Mouse (Mus musculus): Measurements from ENCODE around the gene Apopt1. TPM values are rescaled to one million over a fixed set of nuclear protein-coding genes. Genes with fewer than 3 reads are reported as not detected.

Apopt1 gene
- polyA plus RNA-seq, 1 experiment from 2014 or later = 41.8 TPM

GRCm38 (mm10) chr12:111692899-111693298 lies 20.2 kb upstream of the Apopt1 start:
- ATAC-seq (ENCODE audit: low FRiP score, low TSS enrichment) (no peak), DNase-seq (ENCODE audit: low spot score) (no peak)
- 95% methylated on average over 5 of the region's 5 CpGs for WGBS
- Histone ChIP-seq H3K9ac (ENCODE audit: low read length) (no peak overlapping the region), H3K9me3 (ENCODE audit: control insufficient read depth, low read length) (no peaks in the 10 kb centered on the region), H3K27ac (replicated peaks) (no peak overlapping the region), H3K4me3 (ENCODE audit: low read depth, low read length) (no peak overlapping the region), H3K4me2 (replicated peaks; ENCODE audit: low read depth) (no peak overlapping the region), H3K4me1 (replicated peaks; ENCODE audit: control insufficient read depth, insufficient read depth) (peaks cover 11% of the 10 kb centered on the region), H3K27me3 (ENCODE audit: control insufficient read depth, insufficient read depth, low read length) (no peaks in the 10 kb centered on the region), H3K36me3 (ENCODE audit: control insufficient read depth, insufficient read depth, low read length) (no peaks in the 10 kb centered on the region)
- no peak for TF ChIP-seq CTCF (IDR thresholded peaks at IDR 0.05; ENCODE audit: low read depth)
- no peak for TF ChIP-seq EP300 (optimal IDR thresholded peaks at IDR 0.05)

- Histone ChIP-seq H3K4me2 (replicated peaks; ENCODE audit: low read depth) (0 out of 2 replicates have a peak overlapping the region, but pooled peaks have one; percentile 5), H3K9me3 (ENCODE audit: control insufficient read depth, low read length) (no peaks in the 10 kb centered on the region), H3K27ac (replicated peaks) (peak overlapping the region; percentile 78), H3K27me3 (ENCODE audit: control insufficient read depth, insufficient read depth, low read length) (no peaks in the 10 kb centered on the region), H3K9ac (ENCODE audit: low read length) (peak overlapping the region; percentile 27; the same call in 1 of the 2 replicates), H3K36me3 (ENCODE audit: control insufficient read depth, insufficient read depth, low read length) (no peaks in the 10 kb centered on the region), H3K4me3 (ENCODE audit: low read depth, low read length) (no peak overlapping the region), H3K4me1 (replicated peaks; ENCODE audit: control insufficient read depth, insufficient read depth) (peaks cover 7% of the 10 kb centered on the region)
- TF ChIP-seq EP300 (optimal IDR thresholded peaks at IDR 0.05) = no peak
- no peak for TF ChIP-seq CTCF (IDR thresholded peaks at IDR 0.05; ENCODE audit: low read depth)
- no peak for DNase-seq (ENCODE audit: low spot score)
- 54% methylated on average over 18 of the region's 18 CpGs for WGBS
- ATAC-seq (ENCODE audit: low FRiP score, low TSS enrichment) = no peak
Measured at GRCm38 (mm10) chr12:111693341-111694270, 19.5 kb upstream of the Apopt1 start.

- Histone ChIP-seq H3K9ac (ENCODE audit: low read length) (no peak overlapping the region), H3K36me3 (ENCODE audit: control insufficient read depth, insufficient read depth, low read length) (no peaks in the 10 kb centered on the region), H3K9me3 (ENCODE audit: control insufficient read depth, low read length) (no peaks in the 10 kb centered on the region), H3K4me1 (replicated peaks; ENCODE audit: control insufficient read depth, insufficient read depth) (peaks cover 7% of the 10 kb centered on the region), H3K27ac (replicated peaks) (peak overlapping the region; percentile 78), H3K4me3 (ENCODE audit: low read depth, low read length) (no peak overlapping the region), H3K4me2 (replicated peaks; ENCODE audit: low read depth) (no peak overlapping the region; the same call in 1 of the 2 replicates), H3K27me3 (ENCODE audit: control insufficient read depth, insufficient read depth, low read length) (no peaks in the 10 kb centered on the region)
- no peak for DNase-seq (ENCODE audit: low spot score)
- ATAC-seq (ENCODE audit: low FRiP score, low TSS enrichment) = no peak
- WGBS = 19% methylated on average over 12 of the region's 12 CpGs
- TF ChIP-seq EP300 (optimal IDR thresholded peaks at IDR 0.05) (no peak), CTCF (IDR thresholded peaks at IDR 0.05; ENCODE audit: low read depth) (no peak)
Measured at GRCm38 (mm10) chr12:111694271-111694781, 18.7 kb upstream of the Apopt1 start.

GRCm38 (mm10) chr12:111694880-111695804 lies 17.9 kb upstream of the Apopt1 start:
- 56% methylated on average over 13 of the region's 13 CpGs for WGBS
- Histone ChIP-seq H3K27ac (replicated peaks) (peak overlapping the region; percentile 78; the same call in 1 of the 2 replicates), H3K36me3 (ENCODE audit: control insufficient read depth, insufficient read depth, low read length) (no peaks in the 10 kb centered on the region), H3K9me3 (ENCODE audit: control insufficient read depth, low read length) (no peaks in the 10 kb centered on the region), H3K4me2 (replicated peaks; ENCODE audit: low read depth) (no peak overlapping the region; the same call in 1 of the 2 replicates), H3K9ac (ENCODE audit: low read length) (no peak overlapping the region), H3K27me3 (ENCODE audit: control insufficient read depth, insufficient read depth, low read length) (no peaks in the 10 kb centered on the region), H3K4me3 (ENCODE audit: low read depth, low read length) (no peak overlapping the region), H3K4me1 (replicated peaks; ENCODE audit: control insufficient read depth, insufficient read depth) (peaks cover 7% of the 10 kb centered on the region)
- TF ChIP-seq CTCF (IDR thresholded peaks at IDR 0.05; ENCODE audit: low read depth) = no peak
- no peak for TF ChIP-seq EP300 (optimal IDR thresholded peaks at IDR 0.05)
- no peak for ATAC-seq (ENCODE audit: low FRiP score, low TSS enrichment)
- DNase-seq (ENCODE audit: low spot score) = no peak

GRCm38 (mm10) chr12:111696239-111696638 lies 16.8 kb upstream of the Apopt1 start:
- Histone ChIP-seq H3K4me2 (replicated peaks; ENCODE audit: low read depth) (no peak overlapping the region), H3K4me1 (replicated peaks; ENCODE audit: control insufficient read depth, insufficient read depth) (peaks cover 7% of the 10 kb centered on the region), H3K27ac (replicated peaks) (no peak overlapping the region), H3K27me3 (ENCODE audit: control insufficient read depth, insufficient read depth, low read length) (no peaks in the 10 kb centered on the region), H3K9me3 (ENCODE audit: control insufficient read depth, low read length) (no peaks in the 10 kb centered on the region), H3K9ac (ENCODE audit: low read length) (no peak overlapping the region), H3K36me3 (ENCODE audit: control insufficient read depth, insufficient read depth, low read length) (no peaks in the 10 kb centered on the region), H3K4me3 (ENCODE audit: low read depth, low read length) (no peak overlapping the region)
- ATAC-seq (ENCODE audit: low FRiP score, low TSS enrichment) (peak; percentile 22), DNase-seq (ENCODE audit: low spot score) (peak; percentile 73)
- WGBS = 30% methylated on average over 6 of the region's 6 CpGs
- TF ChIP-seq CTCF (IDR thresholded peaks at IDR 0.05; ENCODE audit: low read depth) (peak; percentile 90), EP300 (optimal IDR thresholded peaks at IDR 0.05) (no peak)

Data from stomach, postnatal 0 days (tissue).